Mouse (Mus musculus): ENCODE data around the gene Lsg1.

GRCm38 (mm10) chr16:30512375-30513049 is 74.9 kb downstream of the Lsg1 start:
- no peak for TF ChIP-seq CTCF (IDR thresholded peaks at IDR 0.05; ENCODE audit: low read depth, low read length)
- TF ChIP-seq POLR2A (IDR thresholded peaks at IDR 0.05; ENCODE audit: borderline replicate concordance, low read depth, low read length) = no peak

Data from bone marrow macrophage, adult 2 months (primary cell).